Comparison of ENCODE assay signal across 9 mouse cellular contexts in the genomic region with DNA sequence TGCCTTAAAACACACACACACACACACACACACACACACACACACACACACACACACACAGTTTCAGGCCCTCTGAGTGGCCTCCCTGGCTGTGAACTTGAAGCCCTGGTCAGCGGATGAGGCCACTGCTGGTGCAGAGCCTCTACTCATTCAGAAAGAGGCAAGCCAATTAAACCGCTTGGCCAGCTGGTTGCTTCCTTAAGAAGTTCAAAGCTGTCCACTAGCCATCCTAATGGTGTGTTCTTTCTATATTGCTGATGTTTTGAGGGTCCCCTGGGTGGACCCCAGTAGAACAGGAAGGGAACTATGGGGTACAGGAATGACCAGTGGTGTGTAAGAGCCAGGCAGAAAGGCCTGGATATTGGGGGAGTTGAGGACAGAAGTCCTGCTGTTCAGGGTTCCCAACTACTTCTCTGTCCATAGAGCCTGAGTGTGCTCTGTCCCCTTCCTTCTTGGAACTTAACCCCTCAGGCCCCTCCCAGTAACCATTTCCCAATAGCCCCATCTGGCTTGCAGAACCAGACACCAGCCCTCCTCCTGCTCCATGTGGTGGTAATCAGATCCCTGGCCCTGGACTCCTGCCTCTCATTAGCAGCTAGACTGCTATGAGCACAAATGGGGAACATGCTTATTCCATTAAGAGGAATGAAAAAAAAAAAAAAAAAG.
DNase-seq lines count a peak whose midpoint lies in the region; ATAC-seq and TF ChIP-seq lines count a peak whose summit lies in the region.
"Had no signal": no experiment of that assay in that cellular context is flagged by ENCODE, and none has a peak within 500 bp of the region (broad histone marks: within the 10 kb centered on the region; RNA-seq: fewer than 3 reads in every experiment).

No protein-coding gene starts in this region.

- no peaks in the 10 kb centered on the region for H3K9me3 ChIP-seq in embryonic facial prominence, embryonic 15.5 days (replicated peaks)
- H3K9me3 ChIP-seq in limb, embryonic 13.5 days = no peaks in the 10 kb centered on the region

- no peak overlapping the region for H3K9ac ChIP-seq in embryonic facial prominence, embryonic 15.5 days
- no peak overlapping the region for H3K9ac ChIP-seq in limb, embryonic 13.5 days

- 0 out of 2 replicates have a peak, but pooled peaks cover 3% of the 10 kb centered on the region for H3K27me3 ChIP-seq in embryonic facial prominence, embryonic 15.5 days
- H3K27me3 ChIP-seq in limb, embryonic 13.5 days = peaks cover 4% of the 10 kb centered on the region; the same call in 1 of the 2 replicates

- 84% methylated on average over 2 of the region's 2 CpGs for WGBS in lung, adult 2 months
- 62% methylated on average over 2 of the region's 2 CpGs for WGBS in embryonic facial prominence, embryonic 15.5 days
- WGBS in limb, embryonic 13.5 days = 18% methylated on average over 2 of the region's 2 CpGs

- DNase-seq in lung, adult 18-20 months = peak; percentile 27 to 51
- no peak for DNase-seq in lung, adult 2 months
- DNase-seq in yolk sac, embryonic 10.5 days (ENCODE audit: low spot score) = peak; percentile 6
- no peak for DNase-seq in liver
- no peak for DNase-seq in cerebellum, postnatal 4 days (ENCODE audit: low spot score in 2 of 2)
- DNase-seq: spleen, adult 18-20 months had no signal

- no peak overlapping the region for H3K27ac ChIP-seq in embryonic facial prominence, embryonic 15.5 days (replicated peaks)
- peak overlapping the region; percentile 73 for H3K27ac ChIP-seq in limb, embryonic 13.5 days

- H3K4me2 ChIP-seq in embryonic facial prominence, embryonic 15.5 days (replicated peaks) = no peak overlapping the region
- H3K4me2 ChIP-seq in limb, embryonic 13.5 days (replicated peaks) = 0 out of 2 replicates have a peak overlapping the region, but pooled peaks have one; percentile 9

- ATAC-seq in embryonic facial prominence, embryonic 15.5 days (ENCODE audit: insufficient number of reproducible peaks, low FRiP score, low TSS enrichment, low read depth) = peak; percentile 78
- ATAC-seq in limb, embryonic 13.5 days (ENCODE audit: low FRiP score, low read depth) = peak; percentile 94
- ATAC-seq: hindbrain, embryonic 16.5 days had no signal

- H3K36me3 ChIP-seq in embryonic facial prominence, embryonic 15.5 days = no peaks in the 10 kb centered on the region
- no peaks in the 10 kb centered on the region; the same call in 1 of the 2 replicates for H3K36me3 ChIP-seq in limb, embryonic 13.5 days

- no peak overlapping the region for H3K4me3 ChIP-seq in lung, adult 2 months (replicated peaks; ENCODE audit: extremely low read depth, low read depth, low read length)
- H3K4me3 ChIP-seq in embryonic facial prominence, embryonic 15.5 days (replicated peaks) = no peak overlapping the region
- H3K4me3 ChIP-seq in limb, embryonic 13.5 days = no peak overlapping the region

- H3K4me1 ChIP-seq in lung, adult 2 months (ENCODE audit: control insufficient read depth, insufficient read depth, low read length) = no peaks in the 10 kb centered on the region
- peaks cover 14% of the 10 kb centered on the region; the same call in 1 of the 2 replicates for H3K4me1 ChIP-seq in embryonic facial prominence, embryonic 15.5 days
- H3K4me1 ChIP-seq in limb, embryonic 13.5 days = peaks cover 23% of the 10 kb centered on the region

- no peak for TF ChIP-seq POLR2A in lung, adult 2 months (IDR thresholded peaks at IDR 0.05; ENCODE audit: borderline replicate concordance, extremely low read depth, low read depth, low read length)

- TF ChIP-seq CTCF in lung, adult 2 months (IDR thresholded peaks at IDR 0.05; ENCODE audit: insufficient read depth, low read length) = no peak

Comparison
In these comparisons a context has a peak if more than half of its experiments do, and no peak if none do; other contexts are left out.
1. DNase-seq: peak in lung, adult 18-20 months (2 of 2) and yolk sac, embryonic 10.5 days (single experiment); none in lung, adult 2 months (single experiment), liver (single experiment) and cerebellum, postnatal 4 days (0 of 2).